In genomic region chr11:6964524-6964923, GRCm38 (mm10) we compare ENCODE assay signal across 21 mouse cellular contexts.
DNase-seq lines count a peak whose midpoint lies in the region; ATAC-seq and TF ChIP-seq lines count a peak whose summit lies in the region.
"Had no signal": no experiment of that assay in that cellular context is flagged by ENCODE, and none has a peak within 500 bp of the region (broad histone marks: within the 10 kb centered on the region; RNA-seq: fewer than 3 reads in every experiment).

No protein-coding gene starts in this region.

- H3K9me3 ChIP-seq in kidney, embryonic 14.5 days (ENCODE audit: control insufficient read depth, low read length) = peaks cover 5% of the 10 kb centered on the region; the same call in 1 of the 2 replicates
- H3K9me3 ChIP-seq: hindbrain, embryonic 15.5 days; intestine, embryonic 15.5 days; kidney, embryonic 15.5 days; liver, embryonic 13.5 days; midbrain, embryonic 13.5 days had no signal

- no peak for TF ChIP-seq POLR2A in cortical plate, adult 2 months (IDR thresholded peaks at IDR 0.05; ENCODE audit: extremely low read depth, insufficient read depth, low read length)
- no peak for TF ChIP-seq POLR2A in lung, adult 2 months (IDR thresholded peaks at IDR 0.05; ENCODE audit: borderline replicate concordance, extremely low read depth, low read depth, low read length)

- TF ChIP-seq CTCF in left cerebral cortex, adult 2 months (IDR thresholded peaks at IDR 0.05) = no peak
- TF ChIP-seq CTCF in cortical plate, adult 2 months (IDR thresholded peaks at IDR 0.05; ENCODE audit: extremely low read depth, insufficient read depth, low read length) = no peak
- TF ChIP-seq CTCF in lung, adult 2 months (IDR thresholded peaks at IDR 0.05; ENCODE audit: insufficient read depth, low read length) = no peak

- no peaks in the 10 kb centered on the region for H3K36me3 ChIP-seq in kidney, embryonic 14.5 days (ENCODE audit: control insufficient read depth, insufficient read depth, low read length)
- H3K36me3 ChIP-seq: heart, embryonic 10.5 days; hindbrain, embryonic 15.5 days; intestine, embryonic 15.5 days; kidney, embryonic 15.5 days; liver, embryonic 13.5 days; midbrain, embryonic 13.5 days had no signal

- intact Hi-C loops in left cerebral cortex, adult 2 months (cut with DNase I) = no loop called here
- intact Hi-C loops in left cerebral cortex, postnatal 10 days (cut with DNase I) = no loop called here

- WGBS in lung, adult 2 months = 54% methylated on average over 2 of the region's 2 CpGs
- WGBS in kidney, embryonic 14.5 days = 74% methylated on average over 2 of the region's 2 CpGs

- no peaks in the 10 kb centered on the region for H3K27me3 ChIP-seq in kidney, embryonic 14.5 days (ENCODE audit: control insufficient read depth, insufficient read depth, low read length)
- H3K27me3 ChIP-seq: hindbrain, embryonic 15.5 days; intestine, embryonic 15.5 days; kidney, embryonic 15.5 days; liver, embryonic 13.5 days; midbrain, embryonic 13.5 days had no signal

- no peak overlapping the region for H3K4me3 ChIP-seq in left cerebral cortex, adult 2 months
- H3K4me3 ChIP-seq in cortical plate, adult 2 months (ENCODE audit: insufficient read depth, low read length) = no peak overlapping the region
- H3K4me3 ChIP-seq in lung, adult 2 months (replicated peaks; ENCODE audit: extremely low read depth, low read depth, low read length) = no peak overlapping the region
- no peak overlapping the region for H3K4me3 ChIP-seq in kidney, embryonic 14.5 days (ENCODE audit: low read length)
- H3K4me3 ChIP-seq: heart, embryonic 10.5 days; hindbrain, embryonic 15.5 days; intestine, embryonic 15.5 days; kidney, embryonic 15.5 days; liver, embryonic 13.5 days; midbrain, embryonic 13.5 days had no signal

- peak overlapping the region; percentile 74 for H3K27ac ChIP-seq in left cerebral cortex, adult 2 months
- H3K27ac ChIP-seq in cortical plate, adult 2 months (ENCODE audit: insufficient read depth, low read length) = peak overlapping the region; percentile 54; the same call in 1 of the 2 replicates
- no peak overlapping the region for H3K27ac ChIP-seq in kidney, embryonic 14.5 days (ENCODE audit: low read depth, low read length)
- H3K27ac ChIP-seq: heart, embryonic 10.5 days; hindbrain, embryonic 15.5 days; intestine, embryonic 15.5 days; kidney, embryonic 15.5 days; liver, embryonic 13.5 days; midbrain, embryonic 13.5 days had no signal

- H3K4me2 ChIP-seq in kidney, embryonic 14.5 days (replicated peaks; ENCODE audit: low read depth, low read length) = no peak overlapping the region
- H3K4me2 ChIP-seq: hindbrain, embryonic 15.5 days; intestine, embryonic 15.5 days; kidney, embryonic 15.5 days; liver, embryonic 13.5 days; lung, embryonic 14.5 days; midbrain, embryonic 13.5 days had no signal

- peak; percentile 53 for DNase-seq in cerebellum, adult 9-10 months
- no peak for DNase-seq in cerebellum, postnatal 36 days
- DNase-seq in left cerebral cortex, adult 2 months (ENCODE audit: extremely low spot score in 1 of 2, low spot score in 2 of 2) = no peak
- no peak for DNase-seq in left cerebral cortex, postnatal 10 days (ENCODE audit: extremely low spot score in 1 of 2, low spot score in 2 of 2)
- DNase-seq in layer of hippocampus, adult 9-11 months = peak; percentile 80
- no peak for DNase-seq in lung, adult 2 months
- DNase-seq: adrenal gland, postnatal 25 days; cerebellum, adult 11 months; heart, postnatal 4 days; kidney, postnatal 36 days; liver, embryonic 13.5 days; lung, embryonic 14.5 days; thymus, postnatal 25 days had no signal

- ATAC-seq in kidney, embryonic 14.5 days (ENCODE audit: low FRiP score, low TSS enrichment) = no peak
- ATAC-seq: CD4-positive, CD25-positive, alpha-beta regulatory T cell, adult 4 months; intestine, embryonic 15.5 days; midbrain, embryonic 13.5 days had no signal

- H3K9ac ChIP-seq in kidney, embryonic 14.5 days (ENCODE audit: low read depth, low read length) = no peak overlapping the region
- H3K9ac ChIP-seq: hindbrain, embryonic 15.5 days; intestine, embryonic 15.5 days; kidney, embryonic 15.5 days; liver, embryonic 13.5 days; lung, embryonic 14.5 days; midbrain, embryonic 13.5 days had no signal

- peaks cover 3% of the 10 kb centered on the region for H3K4me1 ChIP-seq in cortical plate, adult 2 months (ENCODE audit: control insufficient read depth, insufficient read depth, low read length)
- no peaks in the 10 kb centered on the region for H3K4me1 ChIP-seq in lung, adult 2 months (ENCODE audit: control insufficient read depth, insufficient read depth, low read length)
- H3K4me1 ChIP-seq in kidney, embryonic 14.5 days (ENCODE audit: control insufficient read depth, insufficient read depth, low read length) = no peaks in the 10 kb centered on the region
- H3K4me1 ChIP-seq: heart, embryonic 10.5 days; hindbrain, embryonic 15.5 days; intestine, embryonic 15.5 days; kidney, embryonic 15.5 days; liver, embryonic 13.5 days; midbrain, embryonic 13.5 days had no signal

Comparison
In these comparisons a context has a peak if more than half of its experiments do, and no peak if none do; other contexts are left out.
1. DNase-seq: peak in cerebellum, adult 9-10 months (single experiment) and layer of hippocampus, adult 9-11 months (single experiment); none in cerebellum, postnatal 36 days (0 of 2), left cerebral cortex, adult 2 months (0 of 2), left cerebral cortex, postnatal 10 days (0 of 2) and lung, adult 2 months (single experiment).